Mouse (Mus musculus) pancreas, adult 10 weeks (tissue): ENCODE measurements around the gene Vmn1r215. TPM values are rescaled to one million over a fixed set of nuclear protein-coding genes. Genes with fewer than 3 reads are reported as not detected.

Source experiments
- polyA plus RNA-seq: library from polyadenylated mRNA; stranded (reverse); fragments of 350-450 nt; fragmentation: Illumina TruSeq; extraction: RNeasy Lipid Tissue Mini Kit (QIAGEN cat#74804); gene quantifications from one replicate; pipeline ENCODE4 v1.2.3, GENCODE M21; 2015; ENCODE audit warnings: low read depth, low replicate concordance; ENCODE audit not compliant: insufficient read depth

The Vmn1r215 gene
- polyA plus RNA-seq: not detected

DNA sequence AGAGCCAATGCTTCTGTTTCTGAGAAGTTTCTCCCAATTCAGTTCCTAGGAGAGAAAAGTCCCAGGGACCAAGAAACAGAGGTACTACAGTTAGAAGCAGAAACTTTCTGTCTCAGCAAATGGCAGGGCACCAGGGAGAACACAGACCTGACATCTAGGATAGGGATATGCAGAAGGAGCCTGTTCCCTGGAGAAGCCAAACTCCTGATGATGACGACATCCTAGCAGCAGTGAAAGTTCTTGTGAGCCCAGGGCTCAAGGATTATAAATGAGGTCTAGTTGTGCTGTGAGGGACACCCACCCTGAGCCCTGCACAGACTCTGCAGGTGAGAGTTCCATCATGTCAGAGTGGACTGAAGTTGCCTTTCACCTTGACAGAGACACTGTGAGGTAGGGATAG, at the start of gene Vmn1r215:
Vmn1r215 (plus strand) TSS at position 301 of the 400 bp plus-strand sequence.

GRCm38 (mm10) chr13:23030118-23030517, 37.7 kb upstream of the Vmn1r215 start, which contains the start of gene Vmn1r214:
TSS of gene Vmn1r214 (plus strand) at chr13:23030418.

DNA sequence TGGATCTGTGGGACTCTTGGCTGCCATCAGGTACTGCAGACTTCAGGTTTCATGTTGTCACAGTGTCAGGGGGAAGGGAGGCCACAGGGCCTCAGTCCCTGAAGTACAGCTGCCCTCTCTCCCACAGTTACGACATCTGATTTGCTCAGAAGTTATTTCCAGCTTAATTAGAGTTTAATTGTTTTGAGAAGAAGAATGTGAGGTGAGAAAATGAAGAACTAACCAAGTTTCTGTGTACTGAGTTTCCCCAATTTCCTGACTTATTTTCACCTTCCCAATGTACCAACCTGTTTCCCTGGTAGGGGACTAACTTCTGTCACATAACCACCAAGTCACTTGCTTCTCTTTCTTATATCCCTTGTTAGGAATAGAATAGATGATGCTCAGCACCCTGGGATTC, 50.3 kb downstream of the Vmn1r215 start, which contains the start of gene Vmn1r217:
Vmn1r217 (minus strand) TSS at position 101 of the 400 bp plus-strand sequence.

Other genes with a start within 250 kb of the Vmn1r215 start
- gene Vmn1r210, start 236.7 kb upstream of the Vmn1r215 start, polyA plus RNA-seq: not detected
- gene Vmn1r211, start 210.5 kb upstream of the Vmn1r215 start, polyA plus RNA-seq: not detected
- gene Vmn1r212, start 183.8 kb upstream of the Vmn1r215 start, polyA plus RNA-seq: not detected
- gene Vmn1r213, start 60.4 kb upstream of the Vmn1r215 start, polyA plus RNA-seq: not detected
- not detected for gene Vmn1r214, start 37.6 kb upstream of the Vmn1r215 start, polyA plus RNA-seq
- not detected for gene Vmn1r217, start 50.2 kb downstream of the Vmn1r215 start, polyA plus RNA-seq
- gene Vmn1r218, start 65.1 kb downstream of the Vmn1r215 start, polyA plus RNA-seq: not detected
- gene Vmn1r219, start 91.3 kb downstream of the Vmn1r215 start, polyA plus RNA-seq: not detected
- not detected for gene Vmn1r220, start 120.0 kb downstream of the Vmn1r215 start, polyA plus RNA-seq
- not detected for gene Vmn1r221, start 146.1 kb downstream of the Vmn1r215 start, polyA plus RNA-seq
- not detected for gene Vmn1r222, start 167.9 kb downstream of the Vmn1r215 start, polyA plus RNA-seq
- not detected for gene Vmn1r223, start 179.1 kb downstream of the Vmn1r215 start, polyA plus RNA-seq